Mouse (Mus musculus) gastrocnemius, postnatal 25 days (tissue): Measurements from ENCODE around the gene Plcb4. TPM values are rescaled to one million over a fixed set of nuclear protein-coding genes. Genes with fewer than 3 reads are reported as not detected.
"Not testable (repeated sequence)": the region's sequence is repeated elsewhere in the genome, so short reads cannot be mapped to it uniquely, and the experiment has no call there.

ENCODE experiments used
- DNase-seq: peaks from one replicate; pipeline ENCODE4 v3.0.0; 2022
- total RNA-seq, 2 experiments: library from RNA; stranded (reverse); gene quantifications; 1 replicate in 1 of 2; 2 replicates in 1 of 2; pipeline ENCODE4 v1.2.3; 2021

Gene Plcb4
- total RNA-seq, 2 experiments from 2014 or later: 23.5 to 28.5 TPM

GRCm38 (mm10) chr2:135717232-135718134, 58.7 kb downstream of the Plcb4 start:
- DNase-seq: peak; percentile 74

- no peak for DNase-seq
These were observed 63.3 kb downstream of the Plcb4 start for GRCm38 (mm10) chr2:135722109-135722508.

GRCm38 (mm10) chr2:135723387-135723786, 64.6 kb downstream of the Plcb4 start:
- DNase-seq: no peak

GRCm38 (mm10) chr2:135724489-135724888, 65.7 kb downstream of the Plcb4 start:
- DNase-seq: no peak

GRCm38 (mm10) chr2:135725362-135725761, 66.6 kb downstream of the Plcb4 start:
- DNase-seq: no peak

- no peak for DNase-seq
These were observed 68.3 kb downstream of the Plcb4 start for GRCm38 (mm10) chr2:135727088-135727487.

- no peak for DNase-seq
These were observed 69.1 kb downstream of the Plcb4 start for GRCm38 (mm10) chr2:135727925-135728324.

- peak; percentile 34 for DNase-seq
These were observed 72.8 kb downstream of the Plcb4 start for GRCm38 (mm10) chr2:135731591-135731990.

GRCm38 (mm10) chr2:135732651-135733050, 73.8 kb downstream of the Plcb4 start:
- DNase-seq: no peak

- DNase-seq: peak; percentile 41
These were observed 75.2 kb downstream of the Plcb4 start for GRCm38 (mm10) chr2:135733926-135734510.

- DNase-seq: peak; percentile 37
These were observed 78.7 kb downstream of the Plcb4 start for GRCm38 (mm10) chr2:135737506-135737905.

GRCm38 (mm10) chr2:135738022-135738780, 79.4 kb downstream of the Plcb4 start:
- not testable (repeated sequence) for DNase-seq

GRCm38 (mm10) chr2:135738950-135739349, 80.1 kb downstream of the Plcb4 start:
- DNase-seq: no peak

- DNase-seq: no peak
These were observed 84.3 kb downstream of the Plcb4 start for GRCm38 (mm10) chr2:135742954-135743700.

- no peak for DNase-seq
These were observed 85.9 kb downstream of the Plcb4 start for GRCm38 (mm10) chr2:135744711-135745110.

- DNase-seq: no peak
These were observed 86.3 kb downstream of the Plcb4 start for GRCm38 (mm10) chr2:135745126-135745525.

GRCm38 (mm10) chr2:135748441-135748840, 89.6 kb downstream of the Plcb4 start:
- DNase-seq: no peak

- DNase-seq: no peak
These were observed 90.8 kb downstream of the Plcb4 start for GRCm38 (mm10) chr2:135749606-135750005.

GRCm38 (mm10) chr2:135750748-135751147, 91.9 kb downstream of the Plcb4 start:
- DNase-seq: no peak

GRCm38 (mm10) chr2:135755792-135756191, 97.0 kb downstream of the Plcb4 start:
- no peak for DNase-seq

- no peak for DNase-seq
These were observed 98.7 kb downstream of the Plcb4 start for GRCm38 (mm10) chr2:135757478-135757877.

GRCm38 (mm10) chr2:135759499-135760095, 100.8 kb downstream of the Plcb4 start:
- DNase-seq: peak; percentile 52
